Mouse (Mus musculus) liver, embryonic 15.5 days (tissue): Measurements from ENCODE around the gene Tmbim4. TPM values are rescaled to one million over a fixed set of nuclear protein-coding genes. Genes with fewer than 3 reads are reported as not detected.
A peak's percentile ranks its signal among the peaks of the same experiment; 100 is the strongest.

Experiments used
- ATAC-seq: fragments of 200-750 bp; cut with Nextera tagmentation; 2 replicates; pipeline ENCODE4 v1.8.0; 2017; ENCODE audit warnings: moderate number of reproducible peaks, mild to moderate bottlenecking, moderate library complexity; ENCODE audit not compliant: insufficient read depth
- H3K27ac ChIP-seq: fragments of 300-500 bp; sonication (generic); replicated peaks from 2 replicates; pipeline ENCODE4 v1.5.1; 2015; ENCODE audit warnings: mild to moderate bottlenecking, inconsistent platforms
- H3K27me3 ChIP-seq: fragments of 300-500 bp; sonication (generic); 2 replicates; pipeline ENCODE4 v1.6.1; 2015; ENCODE audit warnings: mild to moderate bottlenecking, inconsistent platforms
- H3K36me3 ChIP-seq: fragments of 300-500 bp; sonication (generic); replicated peaks from 2 replicates; pipeline ENCODE4 v1.6.1; 2015; ENCODE audit warnings: moderate library complexity, mild to moderate bottlenecking, inconsistent platforms
- H3K4me1 ChIP-seq: fragments of 300-500 bp; sonication (generic); replicated peaks from 2 replicates; pipeline ENCODE4 v1.6.1; 2015; ENCODE audit warnings: inconsistent platforms
- H3K4me2 ChIP-seq: fragments of 300-500 bp; sonication (generic); 2 replicates; pipeline ENCODE4 v1.6.1; 2015; ENCODE audit warnings: moderate library complexity, mild to moderate bottlenecking, inconsistent platforms
- H3K4me3 ChIP-seq: fragments of 300-500 bp; sonication (generic); replicated peaks from 2 replicates; pipeline ENCODE4 v1.5.1; 2015; ENCODE audit warnings: mild to moderate bottlenecking, inconsistent platforms
- H3K9ac ChIP-seq: fragments of 300-500 bp; sonication (generic); 2 replicates; pipeline ENCODE4 v1.6.1; 2015; ENCODE audit warnings: moderate library complexity, mild to moderate bottlenecking, inconsistent platforms
- H3K9me3 ChIP-seq: fragments of 300-500 bp; sonication (generic); replicated peaks from 2 replicates; pipeline ENCODE4 v1.6.1; 2016; ENCODE audit warnings: inconsistent platforms
- WGBS: fragments of 180-500 bp; shearing (Covaris S2); methylation state at CpG from one replicate; pipeline ENCODE4 v1.1.7; 2015; ENCODE audit warnings: mixed read lengths; ENCODE audit not compliant: insufficient replicate concordance; 5-methylcytosine and 5-hydroxymethylcytosine counted together
- polyA plus RNA-seq: library from polyadenylated mRNA; unstranded; fragments of >200 nt; fragmentation: Nextera tagmentation; extraction: Ambion mirVana; gene quantifications from 2 replicates; pipeline ENCODE4 v1.2.1, GENCODE M21; 2015

Gene Tmbim4
- polyA plus RNA-seq, 1 experiment from 2014 or later, result 78.6 TPM

- Histone ChIP-seq H3K27ac (no peak overlapping the region), H3K27me3 (no peaks in the 10 kb centered on the region), H3K9ac (no peak overlapping the region), H3K4me1 (no peaks in the 10 kb centered on the region), H3K9me3 (no peaks in the 10 kb centered on the region), H3K4me3 (no peak overlapping the region), H3K4me2 (no peak overlapping the region), H3K36me3 (peaks cover 29% of the 10 kb centered on the region)
- WGBS, result 50% methylated on average over 14 of the region's 14 CpGs
- peak; percentile 28; the same call in 1 of the 2 replicates for ATAC-seq
Measured at GRCm38 (mm10) chr10:120219578-120220359, 18.4 kb downstream of the Tmbim4 start.

- no peak overlapping the region for H3K4me3 ChIP-seq
- peaks cover 28% of the 10 kb centered on the region for H3K36me3 ChIP-seq
- no peak overlapping the region for H3K4me2 ChIP-seq
- H3K27me3 ChIP-seq, result no peaks in the 10 kb centered on the region
- H3K9me3 ChIP-seq, result no peaks in the 10 kb centered on the region
- H3K9ac ChIP-seq, result no peak overlapping the region
- no peaks in the 10 kb centered on the region for H3K4me1 ChIP-seq
- H3K27ac ChIP-seq, result no peak overlapping the region
- WGBS, result 74% methylated on average over 7 of the region's 7 CpGs
- no peak for ATAC-seq
Measured at GRCm38 (mm10) chr10:120220776-120221175, 19.4 kb downstream of the Tmbim4 start.

- Histone ChIP-seq H3K27me3 (no peaks in the 10 kb centered on the region), H3K4me1 (peaks cover 27% of the 10 kb centered on the region), H3K4me3 (peak within 1 kb of the TSS; percentile 98), H3K36me3 (peaks cover 31% of the 10 kb centered on the region), H3K9ac (peak within 1 kb of the TSS; percentile 86), H3K27ac (peak within 1 kb of the TSS; percentile 73), H3K9me3 (no peaks in the 10 kb centered on the region), H3K4me2 (peak within 1 kb of the TSS; percentile 77)
- WGBS, result under 1% methylated on average over 57 of the region's 57 CpGs
- ATAC-seq, result peak; percentile 89
Measured at GRCm38 (mm10) chr10:120226871-120227661, 25.7 kb downstream of the Tmbim4 start, which contains the start of gene Llph. Gene Llph, plus strand, starts transcription at chr10:120227070.

GRCm38 (mm10) chr10:120231718-120232117 is 30.3 kb downstream of the Tmbim4 start:
- H3K4me1 ChIP-seq, result peaks cover 21% of the 10 kb centered on the region
- ATAC-seq, result no peak

GRCm38 (mm10) chr10:120233655-120234367 is 32.4 kb downstream of the Tmbim4 start:
- peaks cover 27% of the 10 kb centered on the region for H3K36me3 ChIP-seq
- H3K27ac ChIP-seq, result no peak overlapping the region
- H3K27me3 ChIP-seq, result no peaks in the 10 kb centered on the region
- 0 out of 2 replicates have a peak overlapping the region, but pooled peaks have one; percentile 19 for H3K4me3 ChIP-seq
- H3K9ac ChIP-seq, result no peak overlapping the region
- peak overlapping the region; percentile 58 for H3K4me2 ChIP-seq
- WGBS, result 22% methylated on average over 18 of the region's 18 CpGs
- no peaks in the 10 kb centered on the region for H3K9me3 ChIP-seq
- ATAC-seq, result no peak
- H3K4me1 ChIP-seq, result peaks cover 6% of the 10 kb centered on the region

More at GRCm38 (mm10) chr10:120231718-120232117, 30.3 kb downstream of the Tmbim4 start:
- no peaks in the 10 kb centered on the region for H3K9me3 ChIP-seq
- H3K4me3 ChIP-seq, result no peak overlapping the region
- no peaks in the 10 kb centered on the region for H3K27me3 ChIP-seq
- H3K27ac ChIP-seq, result no peak overlapping the region
- H3K9ac ChIP-seq, result no peak overlapping the region
- H3K36me3 ChIP-seq, result peaks cover 32% of the 10 kb centered on the region
- H3K4me2 ChIP-seq, result no peak overlapping the region
- WGBS, result 23% methylated on average over 5 of the region's 5 CpGs

- no peaks in the 10 kb centered on the region for H3K27me3 ChIP-seq
Measured at GRCm38 (mm10) chr10:120236855-120237254, 35.5 kb downstream of the Tmbim4 start.

GRCm38 (mm10) chr10:120238241-120238640 is 36.9 kb downstream of the Tmbim4 start:
- Histone ChIP-seq H3K9ac (no peak overlapping the region), H3K4me1 (no peaks in the 10 kb centered on the region), H3K27ac (no peak overlapping the region), H3K27me3 (no peaks in the 10 kb centered on the region), H3K9me3 (no peaks in the 10 kb centered on the region), H3K36me3 (no peaks in the 10 kb centered on the region), H3K4me3 (no peak overlapping the region), H3K4me2 (no peak overlapping the region)
- 60% methylated on average over 8 of the region's 8 CpGs for WGBS
- no peak for ATAC-seq

More at GRCm38 (mm10) chr10:120236855-120237254, 35.5 kb downstream of the Tmbim4 start:
- no peak for ATAC-seq
- Histone ChIP-seq H3K4me3 (no peak overlapping the region), H3K9me3 (no peaks in the 10 kb centered on the region), H3K4me2 (no peak overlapping the region), H3K27ac (no peak overlapping the region), H3K9ac (no peak overlapping the region), H3K4me1 (no peaks in the 10 kb centered on the region), H3K36me3 (peaks cover 6% of the 10 kb centered on the region; the same call in 1 of the 2 replicates)
- WGBS, result 54% methylated on average over 9 of the region's 9 CpGs

GRCm38 (mm10) chr10:120239476-120239875 is 38.1 kb downstream of the Tmbim4 start:
- no peaks in the 10 kb centered on the region for H3K36me3 ChIP-seq
- no peak overlapping the region for H3K9ac ChIP-seq
- H3K9me3 ChIP-seq, result no peaks in the 10 kb centered on the region
- no peaks in the 10 kb centered on the region for H3K27me3 ChIP-seq
- no peak overlapping the region for H3K27ac ChIP-seq
- no peaks in the 10 kb centered on the region for H3K4me1 ChIP-seq
- 42% methylated on average over 6 of the region's 6 CpGs for WGBS
- ATAC-seq, result no peak
- no peak overlapping the region for H3K4me2 ChIP-seq
- no peak overlapping the region for H3K4me3 ChIP-seq

GRCm38 (mm10) chr10:120242421-120242820 is 41.0 kb downstream of the Tmbim4 start:
- Histone ChIP-seq H3K4me2 (no peak overlapping the region), H3K4me1 (no peaks in the 10 kb centered on the region), H3K27ac (no peak overlapping the region), H3K9ac (no peak overlapping the region), H3K4me3 (no peak overlapping the region), H3K36me3 (no peaks in the 10 kb centered on the region), H3K27me3 (no peaks in the 10 kb centered on the region), H3K9me3 (no peaks in the 10 kb centered on the region)
- ATAC-seq, result no peak
- 49% methylated on average over 6 of the region's 6 CpGs for WGBS

- no peak overlapping the region for H3K9ac ChIP-seq
- ATAC-seq, result no peak
- 75% methylated on average over 5 of the region's 5 CpGs for WGBS
Measured at GRCm38 (mm10) chr10:120245681-120246080, 44.3 kb downstream of the Tmbim4 start.

More at GRCm38 (mm10) chr10:120245681-120246080, 44.3 kb downstream of the Tmbim4 start:
- no peak overlapping the region for H3K27ac ChIP-seq
- no peaks in the 10 kb centered on the region for H3K36me3 ChIP-seq
- H3K4me3 ChIP-seq, result no peak overlapping the region
- H3K9me3 ChIP-seq, result no peaks in the 10 kb centered on the region
- no peak overlapping the region for H3K4me2 ChIP-seq
- no peaks in the 10 kb centered on the region for H3K27me3 ChIP-seq
- H3K4me1 ChIP-seq, result no peaks in the 10 kb centered on the region
